Mouse (Mus musculus): ENCODE measurements at regions not wholly inside any gene's neighbourhood (a gene's known extent, or its start where the extent isn't known, plus 50 kb on each side); places are given as distances from the start of the nearest gene placed in this dataset.

- Histone ChIP-seq H3K4me2 (replicated peaks) (no peak overlapping the region), H3K9ac (replicated peaks) (no peak overlapping the region), H3K27me3 (peaks cover 18% of the 10 kb centered on the region), H3K9me3 (no peaks in the 10 kb centered on the region), H3K4me3 (no peak overlapping the region), H3K4me1 (0 out of 2 replicates have a peak, but pooled peaks cover 5% of the 10 kb centered on the region), H3K36me3 (no peaks in the 10 kb centered on the region), H3K27ac (replicated peaks) (no peak overlapping the region)
- ATAC-seq (ENCODE audit: low FRiP score, low read depth), result no peak
- WGBS, result 95% methylated on average over 1 of the region's 1 CpGs
These were observed 329.1 kb upstream of the Pard3b start for GRCm38 (mm10) chr1:61309563-61309962.

GRCm38 (mm10) chr1:61310063-61310760 lies 328.4 kb upstream of the Pard3b start:
- Histone ChIP-seq H3K27me3 (peaks cover 18% of the 10 kb centered on the region; the same call in 1 of the 2 replicates), H3K4me3 (no peak overlapping the region), H3K4me1 (no peaks in the 10 kb centered on the region), H3K4me2 (replicated peaks) (no peak overlapping the region), H3K36me3 (no peaks in the 10 kb centered on the region), H3K9me3 (no peaks in the 10 kb centered on the region), H3K9ac (replicated peaks) (no peak overlapping the region), H3K27ac (replicated peaks) (no peak overlapping the region)
- no peak for ATAC-seq (ENCODE audit: low FRiP score, low read depth)
- WGBS, result 89% methylated on average over 3 of the region's 3 CpGs

GRCm38 (mm10) chr1:61310761-61311090 lies 327.9 kb upstream of the Pard3b start:
- Histone ChIP-seq H3K9ac (replicated peaks) (no peak overlapping the region), H3K4me2 (replicated peaks) (no peak overlapping the region), H3K27me3 (peaks cover 13% of the 10 kb centered on the region; the same call in 1 of the 2 replicates), H3K36me3 (no peaks in the 10 kb centered on the region), H3K27ac (replicated peaks) (no peak overlapping the region), H3K4me1 (no peaks in the 10 kb centered on the region), H3K4me3 (no peak overlapping the region), H3K9me3 (no peaks in the 10 kb centered on the region)
- WGBS, result 86% methylated on average over 2 of the region's 2 CpGs
- ATAC-seq (ENCODE audit: low FRiP score, low read depth), result no peak

GRCm38 (mm10) chr1:61313196-61313595 lies 325.4 kb upstream of the Pard3b start:
- H3K4me3 ChIP-seq, result no peak overlapping the region
- no peak for ATAC-seq (ENCODE audit: low FRiP score, low read depth)
- H3K9ac ChIP-seq (replicated peaks), result no peak overlapping the region
- no peaks in the 10 kb centered on the region for H3K9me3 ChIP-seq
- 93% methylated on average over 4 of the region's 4 CpGs for WGBS
- no peaks in the 10 kb centered on the region for H3K36me3 ChIP-seq
- H3K4me1 ChIP-seq, result no peaks in the 10 kb centered on the region
- H3K27ac ChIP-seq (replicated peaks), result no peak overlapping the region
- H3K4me2 ChIP-seq (replicated peaks), result no peak overlapping the region
- no peaks in the 10 kb centered on the region; the same call in 1 of the 2 replicates for H3K27me3 ChIP-seq

- no peak for ATAC-seq (ENCODE audit: low FRiP score, low read depth)
- Histone ChIP-seq H3K4me2 (replicated peaks) (no peak overlapping the region), H3K36me3 (no peaks in the 10 kb centered on the region), H3K27ac (replicated peaks) (no peak overlapping the region), H3K9me3 (no peaks in the 10 kb centered on the region), H3K4me3 (no peak overlapping the region), H3K27me3 (no peaks in the 10 kb centered on the region; the same call in 1 of the 2 replicates), H3K9ac (replicated peaks) (no peak overlapping the region), H3K4me1 (no peaks in the 10 kb centered on the region)
- WGBS, result 79% methylated on average over 4 of the region's 4 CpGs
These were observed 322.4 kb upstream of the Pard3b start for GRCm38 (mm10) chr1:61316261-61316660.

GRCm38 (mm10) chr1:61316736-61317135 lies 321.9 kb upstream of the Pard3b start:
- Histone ChIP-seq H3K36me3 (no peaks in the 10 kb centered on the region), H3K9me3 (no peaks in the 10 kb centered on the region), H3K9ac (replicated peaks) (no peak overlapping the region), H3K27ac (replicated peaks) (no peak overlapping the region), H3K27me3 (no peaks in the 10 kb centered on the region; the same call in 1 of the 2 replicates), H3K4me1 (no peaks in the 10 kb centered on the region), H3K4me3 (no peak overlapping the region), H3K4me2 (replicated peaks) (no peak overlapping the region)
- 77% methylated on average over 2 of the region's 2 CpGs for WGBS
- ATAC-seq (ENCODE audit: low FRiP score, low read depth), result no peak

GRCm38 (mm10) chr1:61318042-61318441 lies 320.6 kb upstream of the Pard3b start:
- no peak overlapping the region for H3K27ac ChIP-seq (replicated peaks)
- no peak overlapping the region for H3K4me2 ChIP-seq (replicated peaks)
- H3K9me3 ChIP-seq, result no peaks in the 10 kb centered on the region
- WGBS, result 80% methylated on average over 1 of the region's 1 CpGs
- no peak overlapping the region for H3K9ac ChIP-seq (replicated peaks)
- no peaks in the 10 kb centered on the region for H3K36me3 ChIP-seq
- no peaks in the 10 kb centered on the region for H3K4me1 ChIP-seq
- ATAC-seq (ENCODE audit: low FRiP score, low read depth), result no peak
- no peaks in the 10 kb centered on the region; the same call in 1 of the 2 replicates for H3K27me3 ChIP-seq
- H3K4me3 ChIP-seq, result no peak overlapping the region

GRCm38 (mm10) chr1:61321513-61322145 lies 317.0 kb upstream of the Pard3b start:
- no peak overlapping the region for H3K27ac ChIP-seq (replicated peaks)
- no peak for ATAC-seq (ENCODE audit: low FRiP score, low read depth)
- H3K4me2 ChIP-seq (replicated peaks), result no peak overlapping the region
- WGBS, result 85% methylated on average over 6 of the region's 6 CpGs
- H3K4me1 ChIP-seq, result no peaks in the 10 kb centered on the region
- no peaks in the 10 kb centered on the region for H3K9me3 ChIP-seq
- no peak overlapping the region for H3K9ac ChIP-seq (replicated peaks)
- no peaks in the 10 kb centered on the region for H3K36me3 ChIP-seq
- H3K27me3 ChIP-seq, result no peaks in the 10 kb centered on the region; the same call in 1 of the 2 replicates
- no peak overlapping the region for H3K4me3 ChIP-seq

GRCm38 (mm10) chr1:61331456-61331855 lies 307.2 kb upstream of the Pard3b start:
- Histone ChIP-seq H3K36me3 (no peaks in the 10 kb centered on the region), H3K4me3 (no peak overlapping the region), H3K9me3 (no peaks in the 10 kb centered on the region), H3K27ac (replicated peaks) (no peak overlapping the region), H3K4me2 (replicated peaks) (no peak overlapping the region), H3K9ac (replicated peaks) (no peak overlapping the region), H3K27me3 (peaks cover 7% of the 10 kb centered on the region; the same call in 1 of the 2 replicates), H3K4me1 (no peaks in the 10 kb centered on the region)
- 80% methylated on average over 2 of the region's 2 CpGs for WGBS
- ATAC-seq (ENCODE audit: low FRiP score, low read depth), result no peak

GRCm38 (mm10) chr1:61331906-61332305 lies 306.7 kb upstream of the Pard3b start:
- H3K4me1 ChIP-seq, result no peaks in the 10 kb centered on the region
- WGBS, result 13% methylated on average over 3 of the region's 3 CpGs
- no peaks in the 10 kb centered on the region for H3K36me3 ChIP-seq
- no peak overlapping the region for H3K9ac ChIP-seq (replicated peaks)
- peaks cover 7% of the 10 kb centered on the region; the same call in 1 of the 2 replicates for H3K27me3 ChIP-seq
- no peak overlapping the region for H3K4me2 ChIP-seq (replicated peaks)
- no peaks in the 10 kb centered on the region for H3K9me3 ChIP-seq
- H3K4me3 ChIP-seq, result no peak overlapping the region
- no peak overlapping the region for H3K27ac ChIP-seq (replicated peaks)
- no peak for ATAC-seq (ENCODE audit: low FRiP score, low read depth)

GRCm38 (mm10) chr1:61336367-61336766 lies 302.3 kb upstream of the Pard3b start:
- ATAC-seq (ENCODE audit: low FRiP score, low read depth), result no peak
- Histone ChIP-seq H3K27ac (replicated peaks) (no peak overlapping the region), H3K4me1 (no peaks in the 10 kb centered on the region), H3K36me3 (no peaks in the 10 kb centered on the region), H3K9me3 (no peaks in the 10 kb centered on the region), H3K9ac (replicated peaks) (no peak overlapping the region), H3K4me3 (no peak overlapping the region), H3K4me2 (replicated peaks) (no peak overlapping the region), H3K27me3 (no peaks in the 10 kb centered on the region)
- 88% methylated on average over 2 of the region's 2 CpGs for WGBS

GRCm38 (mm10) chr1:61352921-61353320 lies 285.7 kb upstream of the Pard3b start:
- Histone ChIP-seq H3K36me3 (no peaks in the 10 kb centered on the region), H3K4me1 (peaks cover 3% of the 10 kb centered on the region; the same call in 1 of the 2 replicates), H3K27ac (replicated peaks) (no peak overlapping the region), H3K4me2 (replicated peaks) (no peak overlapping the region), H3K9me3 (no peaks in the 10 kb centered on the region), H3K27me3 (0 out of 2 replicates have a peak, but pooled peaks cover 4% of the 10 kb centered on the region), H3K9ac (replicated peaks) (no peak overlapping the region), H3K4me3 (no peak overlapping the region)
- ATAC-seq (ENCODE audit: low FRiP score, low read depth), result no peak
- WGBS, result 77% methylated on average over 1 of the region's 1 CpGs

Data from midbrain, embryonic 12.5 days (tissue).